Mouse (Mus musculus) right cerebral cortex, postnatal 10 days (tissue): ENCODE results near the gene Slc6a20a.

Experiments used
- DNase-seq, 2 experiments: peaks; one replicate each; pipeline ENCODE4 v3.0.0; 2021; ENCODE audit warnings: low spot score in 2 of 2

The Slc6a20a gene

GRCm38 (mm10) chr9:123638231-123638630, 40.5 kb downstream of the Slc6a20a start:
- DNase-seq = no peak

DNA sequence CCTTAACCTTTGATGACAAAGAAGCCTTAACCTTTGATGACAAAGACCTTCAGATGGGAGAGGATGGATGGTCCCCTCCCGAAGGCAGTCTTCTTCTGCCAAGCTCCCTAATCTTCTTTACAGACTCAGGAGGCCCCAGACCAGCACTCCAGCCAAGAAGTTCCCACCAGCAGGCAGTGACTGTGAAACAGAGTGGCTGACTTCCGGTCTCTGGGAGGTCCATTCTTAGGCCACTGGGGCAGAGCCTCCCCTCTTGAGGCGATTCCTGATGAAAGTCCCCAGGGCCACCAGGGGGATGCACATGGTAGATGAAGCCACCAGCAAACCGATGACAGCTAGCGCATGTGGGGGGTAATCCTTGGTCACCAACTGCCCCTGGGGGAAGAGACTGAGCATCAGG, 41.9 kb downstream of the Slc6a20a start:
- no peak for DNase-seq

- no peak for DNase-seq
These were observed 45.7 kb downstream of the Slc6a20a start for GRCm38 (mm10) chr9:123632993-123633392.

GRCm38 (mm10) chr9:123632281-123632680, 46.4 kb downstream of the Slc6a20a start, which contains the start of gene Slc6a20b:
Gene Slc6a20b, minus strand, starts transcription at chr9:123632565.
- DNase-seq = no peak

- no peak for DNase-seq
These were observed 47.0 kb downstream of the Slc6a20a start for GRCm38 (mm10) chr9:123631666-123632065.

GRCm38 (mm10) chr9:123625821-123626220, 52.9 kb downstream of the Slc6a20a start:
- no peak for DNase-seq

DNA sequence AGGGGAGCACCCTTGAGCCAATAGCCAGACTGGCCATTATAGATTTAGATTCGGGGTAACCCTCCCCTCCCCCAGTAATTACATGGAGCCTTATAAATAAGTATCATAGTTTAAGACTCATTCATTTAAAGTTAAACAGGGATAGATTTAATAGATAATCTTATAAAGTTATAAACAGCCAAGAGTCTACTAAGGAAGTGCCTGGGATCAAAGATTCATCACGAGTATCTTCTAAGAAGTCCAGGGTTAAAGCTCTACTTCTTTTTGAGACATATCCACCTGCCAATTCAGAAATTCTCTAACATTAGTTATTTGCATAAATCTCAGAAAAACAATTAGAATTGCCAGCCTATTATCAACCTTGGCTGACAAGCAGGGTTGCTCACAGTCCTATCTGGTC, 53.9 kb downstream of the Slc6a20a start:
- no peak for DNase-seq

DNA sequence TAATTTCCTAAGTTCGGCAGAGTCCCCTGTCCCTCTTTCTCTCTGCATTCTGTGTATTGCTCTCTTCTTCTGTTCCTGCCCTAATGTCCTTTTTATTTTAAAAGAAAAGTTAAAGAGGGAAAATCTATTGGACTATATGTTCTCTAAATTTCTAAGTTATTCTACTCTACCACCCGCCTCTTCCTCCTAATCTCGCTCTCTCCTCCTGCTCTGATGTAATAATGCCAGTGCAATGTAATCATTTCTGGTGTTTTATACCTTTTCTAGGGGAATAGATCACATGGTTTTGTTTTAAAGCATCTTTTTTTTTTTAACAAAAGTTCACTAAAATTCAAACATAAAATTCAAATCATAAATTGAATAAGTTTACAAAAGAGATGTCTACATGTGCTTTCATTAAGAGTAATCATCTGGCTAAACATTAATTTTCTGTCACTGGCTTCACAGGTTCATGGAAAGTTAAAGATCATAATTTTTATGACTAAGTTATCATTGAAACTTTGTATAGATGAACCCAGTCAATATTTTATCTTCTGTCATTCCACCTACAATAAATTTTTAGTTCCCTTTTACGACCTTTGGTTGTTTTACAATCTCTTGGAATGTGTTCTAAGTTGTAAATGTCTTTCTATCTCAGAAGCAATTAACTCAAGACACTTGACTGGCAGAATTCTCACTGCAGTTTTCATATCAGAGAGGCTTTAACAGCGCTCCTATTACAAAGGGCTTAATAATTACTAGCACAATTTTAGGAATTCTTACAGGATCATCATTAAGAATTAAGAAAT, 58.2 kb downstream of the Slc6a20a start:
- DNase-seq = no peak

DNA sequence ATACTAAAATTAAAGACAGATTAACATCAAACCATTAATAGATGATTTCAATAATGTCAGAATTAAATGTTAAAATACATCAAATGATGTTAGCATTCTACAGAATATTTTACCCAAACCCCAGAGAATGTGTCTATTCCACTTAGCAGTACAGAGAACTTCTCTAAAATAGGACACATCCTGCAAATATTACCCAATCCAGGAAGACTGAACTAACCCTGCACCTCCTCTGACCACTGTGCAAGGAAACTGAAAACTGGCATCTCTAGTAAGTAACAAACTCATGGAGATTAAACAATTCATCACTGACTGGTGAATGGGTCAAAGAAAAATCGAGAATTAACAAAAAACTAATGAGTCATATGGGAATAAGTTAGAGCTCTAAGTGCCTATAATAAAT, 77.2 kb downstream of the Slc6a20a start:
- DNase-seq = no peak

DNA sequence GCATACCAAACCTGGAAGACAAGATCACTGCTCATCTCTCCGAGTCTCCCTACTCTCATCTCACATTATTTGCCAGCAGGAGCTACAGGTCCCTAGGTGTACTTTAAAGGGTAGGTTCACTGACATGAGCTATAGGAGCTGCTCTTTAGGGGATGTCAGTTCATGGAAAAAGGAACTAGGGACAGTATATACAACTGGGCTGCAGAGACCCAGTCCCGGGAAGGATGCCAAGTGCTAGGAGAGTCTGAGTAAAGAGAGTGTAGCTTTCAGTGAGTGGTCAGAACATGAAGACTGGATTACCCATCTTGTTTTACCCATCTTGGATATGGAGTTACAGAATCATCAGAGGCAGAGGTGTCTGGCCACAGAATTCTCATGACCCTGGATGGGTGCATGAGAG, 81.3 kb downstream of the Slc6a20a start:
- no peak for DNase-seq

DNA sequence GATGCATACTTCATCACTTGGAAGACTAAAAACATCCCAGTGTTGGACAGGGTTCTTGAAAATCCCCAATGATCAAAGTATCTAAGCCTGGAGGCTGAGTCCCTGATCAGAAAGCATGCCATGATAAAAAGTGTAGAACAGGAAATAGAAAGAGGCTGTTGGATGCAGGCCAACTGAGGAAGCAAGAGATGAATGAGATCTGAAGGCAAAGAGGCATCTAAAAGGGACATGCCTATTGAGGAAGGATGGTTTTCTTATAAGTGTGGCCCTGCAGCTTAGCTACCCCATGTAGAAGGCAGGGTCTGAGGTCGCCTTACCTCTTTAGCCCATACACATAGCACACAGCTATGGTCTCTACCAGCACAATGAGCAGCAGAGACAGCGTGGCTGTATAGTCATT, 81.8 kb downstream of the Slc6a20a start:
- DNase-seq = no peak

DNA sequence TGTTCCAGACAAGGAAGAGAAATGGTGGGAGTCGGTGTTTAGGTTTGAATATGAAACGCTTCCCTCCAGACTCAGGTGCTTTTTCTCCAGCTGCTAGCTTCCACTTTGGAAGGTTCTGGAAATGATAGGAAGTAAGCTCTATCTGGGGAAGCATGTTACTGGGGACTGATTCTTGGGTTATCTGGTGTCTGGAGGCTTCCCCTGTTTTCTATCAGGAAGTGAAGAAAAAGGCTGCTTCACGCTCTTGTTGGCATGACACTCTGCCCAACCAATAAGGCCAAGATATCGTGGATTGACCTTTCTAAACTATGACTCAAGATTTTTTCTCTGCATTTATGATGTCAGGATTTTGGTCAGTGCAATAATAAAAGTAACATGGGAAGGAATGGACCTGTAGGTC, 83.5 kb downstream of the Slc6a20a start:
- no peak for DNase-seq

GRCm38 (mm10) chr9:123589240-123589910, 89.3 kb downstream of the Slc6a20a start:
- no peak for DNase-seq
